Mouse (Mus musculus) G1E (cell line): ENCODE results near the gene Ms4a4a. TPM values are rescaled to one million over a fixed set of nuclear protein-coding genes. Genes with fewer than 3 reads are reported as not detected.

Experiments
- ATAC-seq: 2 replicates; pipeline ENCODE4 v1.8.0; 2016; ENCODE audit warnings: mild to moderate bottlenecking; ENCODE audit not compliant: insufficient number of reproducible peaks, poor library complexity, low FRiP score, severe bottlenecking; ENCODE audit errors: extremely low read depth
- DNase-seq: peaks from one replicate; pipeline ENCODE4 v3.0.0; 2012; ENCODE audit warnings: low spot score
- H3K27me3 ChIP-seq: 2 replicates; pipeline ENCODE4 v1.6.1; 2012; ENCODE audit warnings: mild to moderate bottlenecking, low read length, inconsistent platforms; ENCODE audit not compliant: insufficient read depth
- H3K36me3 ChIP-seq: replicated peaks from 2 replicates; pipeline ENCODE3; 2012; ENCODE audit warnings: mild to moderate bottlenecking, inconsistent platforms
- H3K4me1 ChIP-seq: 2 replicates; pipeline ENCODE4 v1.6.1; 2012; ENCODE audit warnings: low read depth, low read length, inconsistent platforms, mixed read lengths; ENCODE audit not compliant: insufficient read depth
- H3K4me3 ChIP-seq: 2 replicates; pipeline ENCODE4 v1.5.1; 2012; ENCODE audit warnings: low read depth, mild to moderate bottlenecking, inconsistent platforms, low read length, moderate library complexity, mixed read lengths
- H3K9me3 ChIP-seq: replicated peaks from 2 replicates; pipeline ENCODE4 v1.6.1; 2012; ENCODE audit warnings: inconsistent platforms
- CTCF ChIP-seq: IDR thresholded peaks from 2 replicates; pipeline ENCODE4 v1.5.1; 2012; ENCODE audit warnings: low read depth, low read length, inconsistent platforms, mixed read lengths
- GATA1 ChIP-seq: IDR thresholded peaks from 2 replicates; pipeline ENCODE4 v1.6.1; 2012; ENCODE audit warnings: borderline replicate concordance, low read length, inconsistent platforms, mixed read lengths
- GATA2 ChIP-seq: IDR thresholded peaks from 2 replicates; pipeline ENCODE4 v1.6.1; 2012; ENCODE audit warnings: low read depth, low read length, inconsistent platforms, borderline replicate concordance
- POLR2AphosphoS5 ChIP-seq: IDR thresholded peaks from 2 replicates; pipeline ENCODE4 v1.6.1; 2012; ENCODE audit warnings: low read depth, low read length, inconsistent platforms; ENCODE audit not compliant: insufficient replicate concordance
- TAL1 ChIP-seq: conservative IDR thresholded peaks from 2 replicates; pipeline ENCODE4 v1.6.1; 2012; ENCODE audit warnings: low read depth, low read length, inconsistent platforms, mixed read lengths
- polyA plus RNA-seq: library from polyadenylated mRNA; stranded (reverse); fragments of >175 nt; gene quantifications from 2 replicates; pipeline ENCODE4 v1.2.3, GENCODE M21; 2012
- total RNA-seq, 2 experiments: library from RNA; stranded (forward) in 1 of 2; stranded (reverse) in 1 of 2; fragments of 200-1000 nt in 1 of 2; fragments of >200 nt in 1 of 2; fragmentation: Nextera tagmentation in 1 of 2; gene quantifications; 2 replicates each; pipeline ENCODE4 v1.2.3; 2014 to 2017

Gene Ms4a4a
- total and polyA plus RNA-seq, 3 experiments: not detected

DNA sequence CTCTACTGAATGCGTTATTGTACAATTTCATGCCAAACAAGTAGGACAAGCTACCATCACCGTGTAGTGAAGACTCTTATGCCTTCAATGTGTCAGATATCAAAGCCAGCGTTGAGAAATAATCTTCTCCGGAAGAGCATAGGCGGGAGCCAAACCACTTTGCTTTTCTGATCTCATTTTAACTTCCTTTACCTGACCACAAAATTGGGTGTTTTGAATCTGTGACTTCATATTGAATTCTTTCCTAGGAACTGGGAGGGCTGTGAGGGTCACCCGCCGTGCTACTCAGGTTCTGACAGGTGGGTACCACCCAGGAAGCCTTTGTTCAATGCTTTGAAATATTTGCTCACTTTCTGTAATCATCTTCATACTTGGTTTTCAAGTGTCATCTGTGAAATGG is 19.6 kb upstream of the Ms4a4a start:
- ATAC-seq: no peak
- no peak for TF ChIP-seq GATA2
- TF ChIP-seq CTCF: no peak
- no peak for TF ChIP-seq TAL1
- Histone ChIP-seq H3K4me1 (no peaks in the 10 kb centered on the region), H3K4me3 (no peak overlapping the region), H3K36me3 (no peaks in the 10 kb centered on the region), H3K27me3 (no peaks in the 10 kb centered on the region), H3K9me3 (no peaks in the 10 kb centered on the region)
- no peak for DNase-seq

DNA sequence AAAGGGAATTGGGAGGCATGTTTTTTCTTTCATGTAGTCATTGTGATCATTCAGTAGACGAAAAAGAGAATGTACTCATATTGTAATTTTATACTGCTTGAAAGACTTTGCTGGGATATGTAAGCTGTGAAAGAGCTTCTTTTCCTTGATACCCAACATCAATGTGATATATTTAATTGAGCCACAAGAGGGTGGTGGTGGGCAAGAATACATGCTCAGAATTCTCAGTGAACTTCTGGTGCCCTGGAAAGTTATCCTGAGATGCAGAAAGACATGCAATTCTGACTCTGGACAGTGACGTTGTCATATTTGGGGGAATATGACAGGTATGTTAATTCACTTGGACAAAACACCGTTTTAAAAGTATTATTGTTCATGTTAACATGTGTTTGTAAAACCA is 15.2 kb upstream of the Ms4a4a start:
- H3K27me3 ChIP-seq: no peaks in the 10 kb centered on the region
- H3K4me1 ChIP-seq: no peaks in the 10 kb centered on the region
- TF ChIP-seq TAL1 (no peak), POLR2AphosphoS5 (no peak), GATA1 (no peak), GATA2 (no peak), CTCF (no peak)
- DNase-seq (no peak), ATAC-seq (no peak)
- no peaks in the 10 kb centered on the region for H3K9me3 ChIP-seq
- no peaks in the 10 kb centered on the region for H3K36me3 ChIP-seq
- no peak overlapping the region for H3K4me3 ChIP-seq

DNA sequence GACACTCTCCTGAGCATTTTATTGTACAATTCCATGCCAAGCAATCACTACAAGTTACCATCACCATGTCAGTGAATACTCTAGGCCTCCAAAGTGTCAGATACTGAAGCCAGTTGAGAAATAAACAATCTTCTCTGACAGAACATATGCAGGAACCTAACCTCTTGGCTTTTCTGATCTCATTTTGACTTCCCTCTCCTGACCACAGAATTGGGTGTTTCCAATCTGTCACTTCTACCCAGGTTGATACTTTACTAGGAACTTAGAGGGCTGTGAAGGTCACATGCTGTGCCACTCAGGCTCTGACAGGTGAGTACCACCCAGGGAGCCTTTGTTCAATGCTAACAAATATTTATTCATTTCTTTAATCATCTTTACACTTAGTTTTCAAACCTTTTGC is 13.3 kb upstream of the Ms4a4a start:
- no peak for TF ChIP-seq GATA2
- no peak for TF ChIP-seq CTCF
- no peak for TF ChIP-seq TAL1
- ATAC-seq: no peak
- DNase-seq: no peak
- Histone ChIP-seq H3K4me3 (no peak overlapping the region), H3K9me3 (no peaks in the 10 kb centered on the region), H3K4me1 (no peaks in the 10 kb centered on the region), H3K27me3 (no peaks in the 10 kb centered on the region), H3K36me3 (no peaks in the 10 kb centered on the region)

DNA sequence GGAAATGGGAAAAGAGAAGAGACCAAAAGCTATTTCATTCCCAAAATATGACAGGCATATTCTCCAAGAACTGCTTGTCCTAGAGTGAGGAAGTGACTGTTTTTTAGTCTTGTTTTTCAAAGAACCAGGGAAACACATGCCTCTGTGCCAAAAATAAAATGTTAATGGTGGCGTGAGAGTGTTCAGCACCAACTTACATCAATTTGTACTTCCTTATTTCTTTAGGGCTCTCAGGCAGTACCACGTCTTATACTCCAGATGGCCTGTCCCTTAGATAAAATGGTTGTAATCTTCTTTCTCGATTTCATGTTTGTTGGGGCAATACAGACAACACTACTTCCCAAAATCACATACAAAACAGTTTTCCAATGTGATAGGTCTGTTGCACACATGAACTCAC is 7.0 kb upstream of the Ms4a4a start:
- no peaks in the 10 kb centered on the region for H3K9me3 ChIP-seq
- H3K4me3 ChIP-seq: no peak overlapping the region
- no peaks in the 10 kb centered on the region for H3K4me1 ChIP-seq
- DNase-seq: no peak
- H3K36me3 ChIP-seq: no peaks in the 10 kb centered on the region
- ATAC-seq: no peak
- no peaks in the 10 kb centered on the region for H3K27me3 ChIP-seq
- TF ChIP-seq GATA1 (no peak), POLR2AphosphoS5 (no peak), TAL1 (no peak), CTCF (no peak), GATA2 (no peak)

DNA sequence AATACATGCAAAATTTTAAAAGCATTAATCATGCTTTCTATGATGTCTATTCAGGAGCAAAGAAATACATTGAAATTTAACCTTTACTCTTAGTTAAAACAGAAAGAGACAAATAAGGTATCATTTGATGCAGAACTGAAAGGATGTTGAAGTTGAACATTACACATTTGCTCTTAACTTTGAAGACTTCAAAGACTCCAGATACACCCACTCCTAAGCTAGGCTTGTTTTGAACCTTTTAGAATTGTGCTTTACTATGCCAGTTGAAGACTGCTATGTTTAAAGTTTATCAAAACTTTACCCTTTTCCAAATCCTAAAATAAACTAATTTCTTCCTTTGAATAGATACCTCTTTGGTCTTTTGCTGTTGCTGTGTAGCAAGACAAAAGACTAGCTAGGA is 4.1 kb upstream of the Ms4a4a start:
- H3K4me3 ChIP-seq: no peak overlapping the region
- no peak for TF ChIP-seq TAL1
- no peak for TF ChIP-seq POLR2AphosphoS5
- no peak for TF ChIP-seq GATA1
- TF ChIP-seq GATA2: no peak
- TF ChIP-seq CTCF: no peak
- H3K36me3 ChIP-seq: no peaks in the 10 kb centered on the region
- H3K9me3 ChIP-seq: no peaks in the 10 kb centered on the region
- ATAC-seq (no peak), DNase-seq (no peak)
- H3K4me1 ChIP-seq: no peaks in the 10 kb centered on the region
- no peaks in the 10 kb centered on the region for H3K27me3 ChIP-seq

DNA sequence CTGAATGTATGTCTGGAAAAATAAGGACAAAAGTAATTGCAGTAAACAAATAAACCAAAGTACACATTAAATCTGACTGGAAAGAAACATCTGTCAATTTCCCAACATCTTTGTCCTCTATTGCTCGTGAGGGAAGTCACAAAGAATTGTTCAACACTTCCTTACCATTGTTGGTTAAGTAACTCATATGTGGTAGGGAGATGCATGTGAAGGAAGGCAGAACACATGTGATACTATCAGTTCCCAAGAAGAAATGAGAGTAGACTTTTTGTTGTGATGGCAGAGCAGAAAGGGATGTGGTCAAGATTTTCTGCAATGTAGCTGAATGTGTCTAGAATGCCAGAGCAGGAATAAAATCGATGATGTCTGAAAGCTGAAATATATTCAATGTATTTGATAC is 1.1 kb downstream of the Ms4a4a start:
- TF ChIP-seq GATA2: no peak
- TF ChIP-seq TAL1: no peak
- no peak for TF ChIP-seq POLR2AphosphoS5
- no peak for TF ChIP-seq CTCF
- no peak for TF ChIP-seq GATA1
- no peaks in the 10 kb centered on the region for H3K27me3 ChIP-seq
- H3K9me3 ChIP-seq: no peaks in the 10 kb centered on the region
- DNase-seq: no peak
- H3K4me3 ChIP-seq: no peak overlapping the region
- H3K36me3 ChIP-seq: no peaks in the 10 kb centered on the region
- H3K4me1 ChIP-seq: no peaks in the 10 kb centered on the region
- no peak for ATAC-seq

DNA sequence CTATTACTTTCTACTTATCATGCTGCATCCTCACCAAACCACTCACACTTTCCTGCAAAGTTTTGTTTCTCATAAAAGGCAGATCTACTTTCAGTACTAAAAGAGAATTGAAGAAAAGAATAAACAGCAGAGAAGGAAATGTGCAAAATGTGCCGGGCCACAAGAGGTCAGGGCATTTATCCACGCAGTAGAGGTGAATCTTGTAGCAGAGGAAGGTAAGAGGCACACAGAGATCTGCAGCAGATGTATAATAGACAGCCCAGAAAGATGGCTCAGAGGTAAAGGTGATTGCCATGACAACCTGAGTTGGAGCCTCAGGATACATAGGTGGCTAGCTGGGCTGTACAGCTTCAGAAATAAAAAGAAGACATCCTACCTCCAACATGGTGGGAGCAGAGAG is 11.8 kb downstream of the Ms4a4a start:
- ATAC-seq: no peak
- Histone ChIP-seq H3K36me3 (no peaks in the 10 kb centered on the region), H3K27me3 (no peaks in the 10 kb centered on the region), H3K9me3 (no peaks in the 10 kb centered on the region), H3K4me1 (no peaks in the 10 kb centered on the region), H3K4me3 (no peak overlapping the region)
- DNase-seq: no peak
- no peak for TF ChIP-seq POLR2AphosphoS5
- no peak for TF ChIP-seq GATA2
- no peak for TF ChIP-seq CTCF
- TF ChIP-seq TAL1: no peak
- TF ChIP-seq GATA1: no peak
